12 mouse cellular contexts compared by ENCODE assay signal in genomic region chrX:8314905-8315304, GRCm38 (mm10). TPM values are rescaled to one million over a fixed set of nuclear protein-coding genes. Genes with fewer than 3 reads are reported as not detected.
DNase-seq lines count a peak whose midpoint lies in the region; TF ChIP-seq lines count a peak whose summit lies in the region.
"Not testable (repeated sequence)": the region's sequence is repeated elsewhere in the genome, so short reads cannot be mapped to it uniquely, and the experiment has no call there.
"Had no signal": no experiment of that assay in that cellular context is flagged by ENCODE, and none has a peak within 500 bp of the region (broad histone marks: within the 10 kb centered on the region; RNA-seq: fewer than 3 reads in every experiment).

No protein-coding gene starts in this region.

- H3K27me3 ChIP-seq in ES-Bruce4 (ENCODE audit: control insufficient read depth, insufficient read depth, low read length, poor library complexity, severe bottlenecking); embryonic facial prominence, embryonic 10.5 days (replicated peaks; ENCODE audit: low read depth, poor library complexity, severe bottlenecking); hindbrain, embryonic 10.5 days (ENCODE audit: insufficient read depth, poor library complexity, severe bottlenecking): not testable (repeated sequence)

- DNase-seq in embryonic facial prominence, embryonic 10.5 days (ENCODE audit: low spot score), result peak; percentile 24
- DNase-seq in hindbrain, embryonic 10.5 days (ENCODE audit: low spot score), result peak; percentile 3
- peak; percentile 2 to 12 for DNase-seq in layer of hippocampus, postnatal 14 days (ENCODE audit: low spot score in 2 of 2)
- DNase-seq in lung, postnatal 25 days (ENCODE audit: low spot score), result peak; percentile 60
- DNase-seq in right cerebral cortex, postnatal 4 days, result peak; percentile 3
- peak; percentile 23 for DNase-seq in urinary bladder, adult 2 months (ENCODE audit: low spot score)

- H3K27ac ChIP-seq in ES-Bruce4 (ENCODE audit: insufficient read depth, low read length); bone marrow, adult 2 months (ENCODE audit: control insufficient read depth, insufficient read depth, low read depth, low read length, poor library complexity); embryonic facial prominence, embryonic 10.5 days (replicated peaks); hindbrain, embryonic 10.5 days: not testable (repeated sequence)

- H3K4me3 ChIP-seq in ES-Bruce4 (ENCODE audit: low read depth, low read length); bone marrow, adult 2 months (replicated peaks; ENCODE audit: control insufficient read depth, low read depth, low read length); embryonic facial prominence, embryonic 10.5 days; hindbrain, embryonic 10.5 days: not testable (repeated sequence)

- H3K36me3 ChIP-seq in ES-Bruce4 (ENCODE audit: control insufficient read depth, insufficient read depth, low read length, poor library complexity, severe bottlenecking); embryonic facial prominence, embryonic 10.5 days (replicated peaks); hindbrain, embryonic 10.5 days: not testable (repeated sequence)

- not testable (repeated sequence) for TF ChIP-seq EP300 in ES-Bruce4 (IDR thresholded peaks at IDR 0.05; ENCODE audit: insufficient read depth, low read depth, low read length)

- not testable (repeated sequence) for H3K4me1 ChIP-seq in ES-Bruce4 (ENCODE audit: control insufficient read depth, insufficient read depth, low read length); bone marrow, adult 2 months (ENCODE audit: control insufficient read depth, insufficient read depth, low read length); embryonic facial prominence, embryonic 10.5 days; hindbrain, embryonic 10.5 days (replicated peaks)

- TF ChIP-seq CTCF in ES-Bruce4 (IDR thresholded peaks at IDR 0.05; ENCODE audit: low read depth, low read length), result peak; percentile 73
- peak; percentile 66 for TF ChIP-seq CTCF in bone marrow, adult 2 months (IDR thresholded peaks at IDR 0.05; ENCODE audit: control insufficient read depth, insufficient read depth, low read length)

- not testable (repeated sequence) for TF ChIP-seq POLR2A in ES-Bruce4 (IDR thresholded peaks at IDR 0.05; ENCODE audit: insufficient read depth, low read length); bone marrow, adult 2 months (IDR thresholded peaks at IDR 0.05; ENCODE audit: borderline replicate concordance, control insufficient read depth, low read depth, low read length)

- not testable (repeated sequence) for H3K9ac ChIP-seq in ES-Bruce4 (ENCODE audit: low read depth, poor library complexity, severe bottlenecking)

- H3K9me3 ChIP-seq in ES-Bruce4 (replicated peaks; ENCODE audit: control insufficient read depth, insufficient read depth, low read length, poor library complexity, severe bottlenecking); embryonic facial prominence, embryonic 10.5 days; hindbrain, embryonic 10.5 days: not testable (repeated sequence)

- WGBS in bone marrow, adult 2 months, result 19% methylated on average over 7 of the region's 7 CpGs
- 18% methylated on average over 7 of the region's 7 CpGs for WGBS in embryonic facial prominence, embryonic 10.5 days
- WGBS in hindbrain, embryonic 10.5 days, result 10% methylated on average over 7 of the region's 7 CpGs

RNA-seq across cellular contexts. Expression of gene Ssxb10, which starts 12.3 kb away (rescaled TPM):
- not detected in 2 replicates for polyA plus RNA-seq in ES-Bruce4 (2011; ENCODE audit: insufficient read depth, insufficient read length, low read depth, missing spikeins)
- polyA plus RNA-seq in bone marrow, adult 2 months (2011; ENCODE audit: insufficient read depth, insufficient read length, low replicate concordance, missing spikeins), result not detected in 2 replicates
- polyA plus RNA-seq in embryonic facial prominence, embryonic 10.5 days (2016; fragmentation: Nextera tagmentation; extraction: Ambion mirVana), result not detected in 2 replicates
- not detected in 2 replicates for polyA plus RNA-seq in hindbrain, embryonic 10.5 days (2016; fragmentation: Nextera tagmentation; extraction: Ambion mirVana)
- not detected for total RNA-seq in layer of hippocampus, postnatal 14 days (2021)
- polyA plus RNA-seq in urinary bladder, adult 2 months (2012; rRNA removed), result not detected in 2 replicates
- total RNA-seq: gastrocnemius, adult 8-10 months; megakaryocyte-erythroid progenitor cell, adult 5-6 weeks had no signal
- polyA plus RNA-seq: intestine, embryonic 16.5 days; stomach, embryonic 14.5 days had no signal

RNA-seq across cellular contexts. Expression of gene Slc38a5, which starts 44.0 kb away (rescaled TPM):
- 0.63 and 1.7 TPM in 2 replicates for polyA plus RNA-seq in ES-Bruce4 (2011; ENCODE audit: insufficient read depth, insufficient read length, low read depth, missing spikeins)
- 106 and 143 TPM in 2 replicates for polyA plus RNA-seq in bone marrow, adult 2 months (2011; ENCODE audit: insufficient read depth, insufficient read length, low replicate concordance, missing spikeins)
- 4.2 and 4.6 TPM in 2 replicates for polyA plus RNA-seq in embryonic facial prominence, embryonic 10.5 days (2016; fragmentation: Nextera tagmentation; extraction: Ambion mirVana)
- polyA plus RNA-seq in hindbrain, embryonic 10.5 days (2016; fragmentation: Nextera tagmentation; extraction: Ambion mirVana), result 4.7 and 6.1 TPM in 2 replicates
- total RNA-seq in layer of hippocampus, postnatal 14 days (2021), result 10 to 100 TPM; 10.1 to 11.0 TPM
- polyA plus RNA-seq in urinary bladder, adult 2 months (2012; rRNA removed), result 2.1 and 2.9 TPM in 2 replicates
- total RNA-seq: gastrocnemius, adult 8-10 months had no signal

RNA-seq across cellular contexts. Expression of gene Ssxb9, which starts 51.9 kb away (rescaled TPM):
- not detected in 2 replicates for polyA plus RNA-seq in ES-Bruce4 (2011; ENCODE audit: insufficient read depth, insufficient read length, low read depth, missing spikeins)
- polyA plus RNA-seq in bone marrow, adult 2 months (2011; ENCODE audit: insufficient read depth, insufficient read length, low replicate concordance, missing spikeins), result not detected in 2 replicates
- polyA plus RNA-seq in embryonic facial prominence, embryonic 10.5 days (2016; fragmentation: Nextera tagmentation; extraction: Ambion mirVana), result not detected in 2 replicates
- not detected in 2 replicates for polyA plus RNA-seq in hindbrain, embryonic 10.5 days (2016; fragmentation: Nextera tagmentation; extraction: Ambion mirVana)
- total RNA-seq in layer of hippocampus, postnatal 14 days (2021), result not detected
- polyA plus RNA-seq in urinary bladder, adult 2 months (2012; rRNA removed), result not detected in 2 replicates
- total RNA-seq: gastrocnemius, adult 8-10 months; megakaryocyte-erythroid progenitor cell, adult 5-6 weeks had no signal
- polyA plus RNA-seq: intestine, embryonic 16.5 days; stomach, embryonic 14.5 days had no signal

Comparison
In these comparisons a context has a peak if more than half of its experiments do, and no peak if none do; other contexts are left out.
1. DNase-seq: peak in every context shown above with its lines; median percentile 60 in lung, postnatal 25 days; 24 in embryonic facial prominence, embryonic 10.5 days; 23 in urinary bladder, adult 2 months; 7 in layer of hippocampus, postnatal 14 days; 3 in hindbrain, embryonic 10.5 days; 3 in right cerebral cortex, postnatal 4 days.
2. RNA of gene Slc38a5, which starts 44.0 kb away (polyA plus RNA-seq): 106 to 143 TPM in bone marrow, adult 2 months; 4.7 to 6.1 TPM in hindbrain, embryonic 10.5 days, 4.2 to 4.6 TPM in embryonic facial prominence, embryonic 10.5 days, 2.1 to 2.9 TPM in urinary bladder, adult 2 months and 0.63 to 1.7 TPM in ES-Bruce4; every median in the first group is over 10 times any median in the second.